Mouse (Mus musculus): ENCODE measurements around the gene Bmpr1b. TPM values are rescaled to one million over a fixed set of nuclear protein-coding genes. Genes with fewer than 3 reads are reported as not detected.
"Not testable (repeated sequence)": the region's sequence is repeated elsewhere in the genome, so short reads cannot be mapped to it uniquely, and the experiment has no call there.

Bmpr1b gene
- polyA plus RNA-seq (2015; fragmentation: Nextera tagmentation; extraction: Ambion mirVana): 4.1 TPM in 2 replicates

GRCm38 (mm10) chr3:142168863-142169521, at the start of gene Bmpr1b:
TSS of gene Bmpr1b (minus strand) at chr3:142169425.
- peak within 1 kb of the TSS; percentile 100 for H3K4me2 ChIP-seq
- H3K4me1 ChIP-seq (replicated peaks): peaks cover 12% of the 10 kb centered on the region
- peak; percentile 92 for ATAC-seq (ENCODE audit: low FRiP score, low read depth)
- peak within 1 kb of the TSS; percentile 50 for H3K27ac ChIP-seq (replicated peaks)
- no peaks in the 10 kb centered on the region for H3K9me3 ChIP-seq
- H3K9ac ChIP-seq: peak within 1 kb of the TSS; percentile 60
- under 1% methylated on average over 64 of the region's 65 CpGs for WGBS
- H3K36me3 ChIP-seq: no peaks in the 10 kb centered on the region
- peak within 1 kb of the TSS; percentile 84 for H3K4me3 ChIP-seq
- 0 out of 2 replicates have a peak, but pooled peaks cover 9% of the 10 kb centered on the region for H3K27me3 ChIP-seq

GRCm38 (mm10) chr3:142212821-142213220, 43.6 kb upstream of the Bmpr1b start:
- Histone ChIP-seq H3K36me3 (no peaks in the 10 kb centered on the region), H3K27me3 (no peaks in the 10 kb centered on the region), H3K4me3 (no peak overlapping the region), H3K4me1 (replicated peaks) (no peaks in the 10 kb centered on the region), H3K9me3 (no peaks in the 10 kb centered on the region), H3K4me2 (no peak overlapping the region), H3K27ac (replicated peaks) (no peak overlapping the region), H3K9ac (no peak overlapping the region)
- no peak for ATAC-seq (ENCODE audit: low FRiP score, low read depth)
- 67% methylated on average over 2 of the region's 2 CpGs for WGBS

GRCm38 (mm10) chr3:142212186-142212585, 43.0 kb upstream of the Bmpr1b start:
- H3K27me3 ChIP-seq: no peaks in the 10 kb centered on the region
- ATAC-seq (ENCODE audit: low FRiP score, low read depth): no peak
- H3K36me3 ChIP-seq: no peaks in the 10 kb centered on the region
- H3K9me3 ChIP-seq: no peaks in the 10 kb centered on the region
- H3K4me3 ChIP-seq: no peak overlapping the region
- H3K9ac ChIP-seq: no peak overlapping the region
- no peaks in the 10 kb centered on the region for H3K4me1 ChIP-seq (replicated peaks)
- 85% methylated on average over 3 of the region's 3 CpGs for WGBS
- H3K4me2 ChIP-seq: no peak overlapping the region
- no peak overlapping the region for H3K27ac ChIP-seq (replicated peaks)

DNA sequence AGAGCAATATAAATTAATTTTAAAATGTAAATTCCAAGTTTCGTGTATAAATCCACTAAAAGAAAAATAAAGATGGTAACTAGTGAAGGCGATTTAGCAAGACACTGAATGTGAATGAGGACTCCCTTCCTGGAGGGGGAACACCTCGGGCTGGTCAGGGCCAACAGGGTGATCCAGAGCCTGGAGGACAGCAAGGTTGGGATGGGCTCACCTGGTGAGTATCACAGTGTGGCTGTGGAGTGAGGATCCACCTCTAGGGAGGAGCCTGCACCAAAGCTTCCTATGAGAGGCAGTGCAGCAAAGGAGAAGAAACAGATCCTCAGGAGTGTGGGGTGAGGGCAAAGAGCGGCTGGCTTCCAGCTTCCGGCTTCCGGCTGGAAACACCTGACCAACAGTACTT, 40.8 kb upstream of the Bmpr1b start:
- H3K27me3 ChIP-seq: no peaks in the 10 kb centered on the region
- H3K27ac ChIP-seq (replicated peaks): no peak overlapping the region
- peak; percentile 23; the same call in 1 of the 2 replicates for ATAC-seq (ENCODE audit: low FRiP score, low read depth)
- H3K4me2 ChIP-seq: no peak overlapping the region
- no peaks in the 10 kb centered on the region for H3K4me1 ChIP-seq (replicated peaks)
- 86% methylated on average over 6 of the region's 6 CpGs for WGBS
- H3K4me3 ChIP-seq: no peak overlapping the region
- H3K36me3 ChIP-seq: no peaks in the 10 kb centered on the region
- H3K9ac ChIP-seq: no peak overlapping the region
- no peaks in the 10 kb centered on the region for H3K9me3 ChIP-seq

DNA sequence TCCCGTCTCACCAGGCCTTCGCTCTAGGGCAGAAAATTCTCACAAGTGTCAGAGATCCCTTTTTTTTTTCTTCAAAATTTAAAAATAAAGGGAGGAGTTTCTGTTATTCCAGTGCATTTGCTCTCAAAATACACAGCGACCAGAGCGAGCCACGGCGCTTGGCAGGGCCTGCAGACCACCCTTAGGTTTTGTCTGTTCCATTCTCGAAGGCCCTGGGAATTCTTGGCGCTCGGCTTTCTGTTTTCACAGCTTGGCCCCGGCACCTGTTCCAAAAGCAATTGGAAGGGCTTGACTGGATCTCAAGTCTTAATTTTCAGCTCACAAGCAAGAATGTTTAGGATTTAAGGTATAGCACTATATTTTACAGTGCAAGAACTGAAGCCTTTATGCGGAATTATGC, 39.8 kb upstream of the Bmpr1b start:
- ATAC-seq (ENCODE audit: low FRiP score, low read depth): no peak
- no peaks in the 10 kb centered on the region for H3K27me3 ChIP-seq
- H3K4me2 ChIP-seq: no peak overlapping the region
- H3K4me3 ChIP-seq: no peak overlapping the region
- H3K9me3 ChIP-seq: no peaks in the 10 kb centered on the region
- no peak overlapping the region for H3K9ac ChIP-seq
- no peaks in the 10 kb centered on the region for H3K36me3 ChIP-seq
- H3K4me1 ChIP-seq (replicated peaks): no peaks in the 10 kb centered on the region
- H3K27ac ChIP-seq (replicated peaks): no peak overlapping the region
- WGBS: 71% methylated on average over 11 of the region's 11 CpGs

DNA sequence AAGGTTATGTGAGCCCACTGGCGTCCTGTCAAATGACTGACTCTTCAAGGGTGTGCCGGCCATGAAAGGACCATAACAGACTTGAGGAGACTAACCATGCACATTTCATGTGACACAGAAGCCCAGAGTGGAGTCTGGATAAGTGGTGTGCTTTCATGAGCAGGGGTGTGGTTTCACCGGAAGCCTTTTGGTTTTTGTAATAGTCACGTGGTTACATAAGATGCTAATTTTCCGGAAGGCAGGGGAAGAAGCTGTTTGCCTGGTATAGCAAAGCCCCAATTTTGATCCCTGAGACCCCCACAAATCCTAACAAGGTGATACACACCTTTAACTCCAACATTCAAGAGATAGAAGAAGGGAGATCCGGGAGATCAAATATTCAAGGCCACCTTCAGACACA, 38.3 kb upstream of the Bmpr1b start:
- Histone ChIP-seq H3K4me1 (replicated peaks) (no peaks in the 10 kb centered on the region), H3K36me3 (no peaks in the 10 kb centered on the region), H3K4me2 (no peak overlapping the region), H3K4me3 (no peak overlapping the region), H3K9ac (no peak overlapping the region), H3K27me3 (no peaks in the 10 kb centered on the region), H3K9me3 (no peaks in the 10 kb centered on the region), H3K27ac (replicated peaks) (no peak overlapping the region)
- ATAC-seq (ENCODE audit: low FRiP score, low read depth): no peak
- 91% methylated on average over 6 of the region's 6 CpGs for WGBS

- Histone ChIP-seq H3K4me3 (no peak overlapping the region), H3K27ac (replicated peaks) (no peak overlapping the region), H3K4me2 (no peak overlapping the region), H3K27me3 (no peaks in the 10 kb centered on the region), H3K36me3 (no peaks in the 10 kb centered on the region), H3K9me3 (no peaks in the 10 kb centered on the region), H3K4me1 (replicated peaks) (no peaks in the 10 kb centered on the region), H3K9ac (no peak overlapping the region)
- no peak for ATAC-seq (ENCODE audit: low FRiP score, low read depth)
- 96% methylated on average over 3 of the region's 3 CpGs for WGBS
Measured at GRCm38 (mm10) chr3:142206316-142206715, 37.1 kb upstream of the Bmpr1b start.

DNA sequence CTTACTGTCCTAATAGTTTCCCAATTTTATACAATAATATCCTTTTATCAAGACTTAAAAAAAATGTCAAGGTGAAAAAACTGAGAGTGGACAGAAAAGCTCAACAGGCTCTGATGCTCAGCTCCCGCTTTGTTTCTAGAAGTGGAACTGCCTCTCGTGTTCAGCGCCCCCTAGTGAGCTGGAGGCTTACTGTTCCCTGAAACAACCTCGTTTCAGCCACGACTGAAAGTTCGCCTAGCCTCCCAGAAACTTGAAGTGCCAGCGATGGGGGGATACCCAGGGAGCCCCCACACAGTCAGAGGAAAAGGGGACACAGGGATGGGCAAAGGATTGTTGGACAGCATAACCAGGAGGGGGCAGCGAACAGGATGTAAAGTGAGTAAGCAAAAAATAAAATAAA, 26.9 kb upstream of the Bmpr1b start:
- Histone ChIP-seq H3K9me3 (no peaks in the 10 kb centered on the region), H3K9ac (no peak overlapping the region), H3K4me1 (replicated peaks) (no peaks in the 10 kb centered on the region), H3K4me2 (no peak overlapping the region), H3K27me3 (no peaks in the 10 kb centered on the region), H3K36me3 (no peaks in the 10 kb centered on the region), H3K4me3 (no peak overlapping the region), H3K27ac (replicated peaks) (no peak overlapping the region)
- no peak for ATAC-seq (ENCODE audit: low FRiP score, low read depth)
- WGBS: 84% methylated on average over 8 of the region's 8 CpGs

DNA sequence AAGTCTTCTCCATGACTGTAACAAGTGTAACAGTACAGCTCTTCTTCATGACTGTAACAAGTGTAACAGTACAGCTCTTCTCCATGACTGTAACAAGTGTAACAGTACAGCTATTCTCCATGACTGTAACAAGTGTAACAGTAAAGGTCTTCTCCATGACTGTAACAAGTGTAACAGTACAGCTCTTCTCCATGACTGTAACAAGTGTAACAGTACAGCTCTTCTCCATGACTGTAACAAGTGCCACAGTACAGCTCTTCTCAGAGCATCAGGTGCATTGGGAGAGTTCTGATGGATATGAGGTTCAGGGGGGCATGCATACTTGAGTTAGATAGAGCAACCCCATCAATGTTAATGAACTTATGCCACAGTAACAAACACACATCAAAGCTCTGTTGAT, 22.4 kb upstream of the Bmpr1b start:
- H3K36me3 ChIP-seq; H3K9me3 ChIP-seq; H3K9ac ChIP-seq; H3K27ac ChIP-seq (replicated peaks); H3K4me2 ChIP-seq; ATAC-seq (ENCODE audit: low FRiP score, low read depth); H3K4me3 ChIP-seq; H3K4me1 ChIP-seq (replicated peaks); H3K27me3 ChIP-seq: not testable (repeated sequence)

DNA sequence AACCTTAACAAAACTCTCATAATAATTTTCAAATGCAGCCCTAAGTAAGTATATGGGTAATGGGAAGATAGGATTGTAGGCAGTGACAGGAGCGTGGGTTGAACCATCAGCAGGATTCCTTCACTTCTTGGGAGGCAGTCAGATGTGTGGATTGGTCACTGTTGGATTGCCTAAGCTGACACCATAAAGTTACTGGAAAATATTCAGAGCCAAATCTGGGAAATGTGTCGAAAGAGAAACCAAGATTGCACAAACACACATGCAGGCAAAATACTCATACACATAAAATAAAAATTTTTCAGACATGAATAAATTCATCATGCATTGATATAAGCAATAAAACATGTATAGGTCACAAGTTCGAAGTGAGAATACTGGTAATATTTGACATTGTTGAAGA, 17.3 kb upstream of the Bmpr1b start:
- H3K4me3 ChIP-seq: no peak overlapping the region
- 90% methylated on average over 3 of the region's 3 CpGs for WGBS

GRCm38 (mm10) chr3:142173996-142174395, 4.8 kb upstream of the Bmpr1b start:
- Histone ChIP-seq H3K4me3 (no peak overlapping the region), H3K9ac (no peak overlapping the region), H3K27me3 (0 out of 2 replicates have a peak, but pooled peaks cover 9% of the 10 kb centered on the region), H3K4me2 (no peak overlapping the region), H3K27ac (replicated peaks) (no peak overlapping the region), H3K4me1 (replicated peaks) (peaks cover 7% of the 10 kb centered on the region), H3K9me3 (no peaks in the 10 kb centered on the region), H3K36me3 (no peaks in the 10 kb centered on the region)
- 92% methylated on average over 4 of the region's 4 CpGs for WGBS
- no peak for ATAC-seq (ENCODE audit: low FRiP score, low read depth)

More for the DNA sequence above, 17.3 kb upstream of the Bmpr1b start:
- Histone ChIP-seq H3K9me3 (no peaks in the 10 kb centered on the region), H3K36me3 (no peaks in the 10 kb centered on the region), H3K9ac (no peak overlapping the region), H3K27ac (replicated peaks) (no peak overlapping the region), H3K27me3 (no peaks in the 10 kb centered on the region), H3K4me2 (no peak overlapping the region), H3K4me1 (replicated peaks) (no peaks in the 10 kb centered on the region)
- ATAC-seq (ENCODE audit: low FRiP score, low read depth): no peak

GRCm38 (mm10) chr3:142168251-142168862, 868 bp downstream of the Bmpr1b start:
- H3K27me3 ChIP-seq: 0 out of 2 replicates have a peak, but pooled peaks cover 9% of the 10 kb centered on the region
- no peaks in the 10 kb centered on the region for H3K36me3 ChIP-seq
- H3K4me2 ChIP-seq: peak overlapping the region; percentile 100
- no peak for ATAC-seq (ENCODE audit: low FRiP score, low read depth)
- no peaks in the 10 kb centered on the region for H3K9me3 ChIP-seq
- H3K27ac ChIP-seq (replicated peaks): peak overlapping the region; percentile 50; the same call in 1 of the 2 replicates
- 11% methylated on average over 9 of the region's 9 CpGs for WGBS
- peaks cover 12% of the 10 kb centered on the region for H3K4me1 ChIP-seq (replicated peaks)
- H3K9ac ChIP-seq: peak overlapping the region; percentile 60
- H3K4me3 ChIP-seq: peak overlapping the region; percentile 84
